Mouse (Mus musculus) heart, postnatal 0 days (tissue): Measurements from ENCODE around the gene Slc35f5. TPM values are rescaled to one million over a fixed set of nuclear protein-coding genes. Genes with fewer than 3 reads are reported as not detected.

Experiments used
- ATAC-seq: fragments of 200-750 bp; cut with Nextera tagmentation; 2 replicates; pipeline ENCODE4 v1.8.0; 2017; ENCODE audit warnings: low read depth, moderate number of reproducible peaks, moderate library complexity; ENCODE audit not compliant: insufficient read depth
- DNase-seq: peaks from one replicate; pipeline ENCODE4 v3.0.0-alpha.2; 2016; ENCODE audit warnings: low spot score
- H3K27ac ChIP-seq: fragments of 300-500 bp; sonication (generic); 2 replicates; pipeline ENCODE4 v1.5.1; 2014; ENCODE audit warnings: low read depth, mild to moderate bottlenecking
- H3K27me3 ChIP-seq: fragments of 300-500 bp; sonication (generic); 2 replicates; pipeline ENCODE4 v1.6.1; 2014; ENCODE audit warnings: low read length, mixed read lengths; ENCODE audit not compliant: control insufficient read depth, insufficient read depth
- H3K36me3 ChIP-seq: fragments of 300-500 bp; sonication (generic); replicated peaks from 2 replicates; pipeline ENCODE4 v1.6.1; 2014; ENCODE audit warnings: low read length, mixed read lengths; ENCODE audit not compliant: control insufficient read depth, insufficient read depth
- H3K4me1 ChIP-seq: fragments of 300-500 bp; sonication (generic); 2 replicates; pipeline ENCODE4 v1.6.1; 2014; ENCODE audit warnings: antibody characterized with exemption; ENCODE audit not compliant: control insufficient read depth, insufficient read depth
- H3K4me2 ChIP-seq: fragments of 300-500 bp; sonication (generic); 2 replicates; pipeline ENCODE4 v1.6.1; 2014; ENCODE audit warnings: low read depth, mild to moderate bottlenecking, low read length, moderate library complexity
- H3K4me3 ChIP-seq: fragments of 300-500 bp; sonication (generic); 2 replicates; pipeline ENCODE4 v1.5.1; 2014; ENCODE audit warnings: low read depth, low read length
- H3K9ac ChIP-seq: fragments of 300-500 bp; sonication (generic); replicated peaks from 2 replicates; pipeline ENCODE4 v1.6.1; 2014; ENCODE audit warnings: low read depth, low read length, mixed read lengths
- H3K9me3 ChIP-seq: fragments of 300-500 bp; sonication (generic); replicated peaks from 2 replicates; pipeline ENCODE4 v1.6.1; 2016; ENCODE audit warnings: low read length; ENCODE audit not compliant: control insufficient read depth
- CTCF ChIP-seq: IDR thresholded peaks from 2 replicates; pipeline ENCODE4 v1.5.1; 2016; ENCODE audit warnings: antibody characterized with exemption, control low read depth, low read depth
- EP300 ChIP-seq: IDR thresholded peaks from 2 replicates; pipeline ENCODE4 v1.6.1; 2016; ENCODE audit warnings: antibody characterized with exemption, low read depth
- WGBS: fragments of 180-500 bp; shearing (Covaris S2); extraction: QIAGEN DNeasy Blood & Tissue Kit; methylation state at CpG from one replicate; pipeline ENCODE4 v1.1.7; 2014; 5-methylcytosine and 5-hydroxymethylcytosine counted together
- polyA plus RNA-seq: library from polyadenylated mRNA; unstranded; fragments of >200 nt; fragmentation: Nextera tagmentation; extraction: Ambion mirVana; gene quantifications from 2 replicates; pipeline ENCODE4 v1.2.1, GENCODE M21; 2015
- total RNA-seq: library from RNA; depleted of rRNA; stranded (reverse); fragments of >200 nt; gene quantifications from 2 replicates; pipeline ENCODE4 v1.2.3, GENCODE M21; 2014; ENCODE audit warnings: low replicate concordance

The Slc35f5 gene
- total and polyA plus RNA-seq, 2 experiments from 2014 or later = 78.8 to 80.8 TPM

DNA sequence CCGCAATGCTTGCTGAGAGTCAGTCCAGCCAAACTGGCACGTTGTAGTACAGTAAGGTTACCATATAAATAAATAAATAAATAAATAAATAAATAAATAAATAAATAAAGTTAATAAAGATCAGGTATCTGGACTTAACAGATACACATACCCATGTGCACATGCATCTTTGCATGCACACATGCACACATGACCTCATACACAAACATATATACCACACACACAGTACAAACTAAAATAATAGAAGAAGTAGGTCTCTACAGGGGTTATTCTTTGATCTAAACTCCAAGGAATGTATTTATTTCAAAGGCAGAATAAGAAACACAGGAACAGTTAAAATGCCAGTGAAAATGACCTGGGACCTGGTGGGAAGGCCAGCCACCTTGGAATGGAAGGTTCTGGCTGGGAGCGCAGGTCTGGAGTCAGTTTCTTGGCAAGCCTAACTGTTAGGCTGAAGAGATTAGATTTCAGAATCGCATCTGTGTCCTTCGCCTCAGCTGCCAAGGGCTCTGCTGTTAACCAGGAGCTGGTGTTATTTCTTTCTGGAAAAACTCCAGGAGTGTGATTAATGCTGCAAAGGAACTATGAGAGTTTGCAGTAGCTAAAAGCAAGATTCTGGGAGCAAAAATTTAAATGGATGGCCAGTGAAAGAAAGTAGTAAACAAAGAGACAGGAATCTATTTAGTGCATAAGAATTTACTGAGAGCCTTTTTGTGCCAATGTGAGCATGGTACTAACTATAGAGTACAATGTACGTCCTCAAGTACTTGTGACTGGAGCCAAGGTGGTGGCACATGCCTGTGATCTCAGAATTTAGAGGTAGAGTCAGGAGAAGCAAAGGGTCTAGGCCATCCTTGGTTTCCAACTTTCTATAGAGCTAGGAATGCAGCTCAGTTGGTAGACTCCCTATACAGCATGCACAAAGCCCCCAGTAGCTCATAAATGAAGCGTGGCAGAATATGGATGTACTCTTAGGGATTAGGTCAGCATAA lies 18.1 kb upstream of the Slc35f5 start:
- H3K4me2 ChIP-seq = no peak overlapping the region
- H3K4me1 ChIP-seq = peaks cover 8% of the 10 kb centered on the region; the same call in 1 of the 2 replicates
- DNase-seq (peak; percentile 73), ATAC-seq (peak; percentile 83)
- 41% methylated on average over 7 of the region's 7 CpGs for WGBS
- peak overlapping the region; percentile 81 for H3K27ac ChIP-seq
- TF ChIP-seq CTCF (no peak), EP300 (0 out of 2 replicates have a peak, but pooled peaks have one; percentile 49)
- no peaks in the 10 kb centered on the region for H3K27me3 ChIP-seq
- no peaks in the 10 kb centered on the region for H3K9me3 ChIP-seq
- no peak overlapping the region for H3K4me3 ChIP-seq
- no peaks in the 10 kb centered on the region for H3K36me3 ChIP-seq
- H3K9ac ChIP-seq = no peak overlapping the region

DNA sequence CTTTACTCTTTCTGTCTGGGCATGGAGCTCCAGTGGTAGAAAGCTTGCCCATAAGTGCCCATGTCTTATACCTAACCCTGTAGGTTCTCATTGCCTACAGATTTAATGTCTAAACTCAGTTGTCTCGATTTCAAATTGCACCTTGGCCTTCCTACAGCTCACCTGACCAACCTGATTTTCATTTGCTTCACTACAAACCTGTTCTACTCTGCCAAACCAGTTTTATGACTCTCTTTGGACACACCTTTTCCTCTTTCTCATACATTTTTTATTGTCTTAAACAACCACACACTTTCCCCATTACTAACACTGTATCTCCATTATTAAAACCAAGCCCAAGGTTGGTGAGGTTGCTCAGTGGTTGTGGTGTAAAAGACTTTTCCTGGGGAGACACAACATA lies 10.5 kb upstream of the Slc35f5 start:
- no peaks in the 10 kb centered on the region for H3K36me3 ChIP-seq
- no peaks in the 10 kb centered on the region for H3K27me3 ChIP-seq
- no peak for ATAC-seq
- TF ChIP-seq CTCF (no peak), EP300 (no peak)
- no peak for DNase-seq
- H3K4me1 ChIP-seq = no peaks in the 10 kb centered on the region
- WGBS = 42% methylated on average over 1 of the region's 1 CpGs
- H3K9ac ChIP-seq = no peak overlapping the region
- no peak overlapping the region for H3K4me3 ChIP-seq
- no peak overlapping the region for H3K4me2 ChIP-seq
- H3K27ac ChIP-seq = no peak overlapping the region
- no peaks in the 10 kb centered on the region for H3K9me3 ChIP-seq

DNA sequence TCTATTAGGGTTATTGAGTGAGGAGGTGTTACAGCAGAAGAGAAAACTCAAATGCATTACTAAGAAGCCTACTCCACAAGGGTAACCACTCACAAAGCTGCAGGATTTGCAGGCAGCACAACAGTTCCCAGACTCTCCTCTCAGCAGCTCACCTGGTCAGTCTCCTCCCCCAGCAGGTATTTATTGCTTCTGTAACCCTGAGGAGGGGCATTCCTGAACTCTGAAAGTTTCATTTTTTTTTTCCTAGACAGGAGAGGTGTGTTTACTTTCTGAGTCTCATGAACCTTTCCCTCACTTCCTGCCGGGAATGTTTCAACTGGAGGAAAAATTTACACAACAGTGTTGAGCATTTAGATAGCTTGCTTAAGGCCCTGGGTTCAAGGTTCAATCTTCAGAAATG lies 10.0 kb upstream of the Slc35f5 start:
- TF ChIP-seq CTCF (no peak), EP300 (no peak)
- Histone ChIP-seq H3K27ac (no peak overlapping the region), H3K4me3 (no peak overlapping the region), H3K36me3 (no peaks in the 10 kb centered on the region), H3K9me3 (no peaks in the 10 kb centered on the region), H3K4me2 (no peak overlapping the region), H3K4me1 (no peaks in the 10 kb centered on the region), H3K9ac (no peak overlapping the region), H3K27me3 (no peaks in the 10 kb centered on the region)
- DNase-seq (no peak), ATAC-seq (no peak)
- WGBS = 68% methylated on average over 1 of the region's 1 CpGs

DNA sequence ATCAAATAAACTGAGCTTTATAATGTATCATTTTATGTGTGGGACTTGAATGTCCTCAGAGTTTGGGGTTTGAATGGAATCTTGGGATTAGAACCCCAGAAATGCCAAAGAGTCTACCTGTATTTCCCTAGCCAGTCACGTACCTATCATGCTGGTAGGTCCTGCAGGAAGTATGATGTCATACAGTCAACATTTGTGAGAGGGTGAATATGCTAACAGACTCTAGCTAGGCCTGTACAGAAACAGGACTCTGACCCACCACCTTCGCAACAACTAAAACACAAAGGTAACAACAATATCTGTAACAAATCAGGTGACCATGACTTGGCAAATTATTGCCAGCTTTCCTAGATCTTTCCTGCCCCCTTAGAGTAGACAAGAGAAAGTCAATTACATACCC lies 8.8 kb upstream of the Slc35f5 start:
- H3K9ac ChIP-seq = no peak overlapping the region
- no peak for DNase-seq
- ATAC-seq = no peak
- TF ChIP-seq CTCF (no peak), EP300 (no peak)
- WGBS = 79% methylated on average over 2 of the region's 2 CpGs
- H3K4me1 ChIP-seq = no peaks in the 10 kb centered on the region
- no peaks in the 10 kb centered on the region for H3K36me3 ChIP-seq
- H3K4me3 ChIP-seq = no peak overlapping the region
- H3K9me3 ChIP-seq = no peaks in the 10 kb centered on the region
- no peak overlapping the region for H3K4me2 ChIP-seq
- H3K27me3 ChIP-seq = no peaks in the 10 kb centered on the region
- no peak overlapping the region for H3K27ac ChIP-seq

DNA sequence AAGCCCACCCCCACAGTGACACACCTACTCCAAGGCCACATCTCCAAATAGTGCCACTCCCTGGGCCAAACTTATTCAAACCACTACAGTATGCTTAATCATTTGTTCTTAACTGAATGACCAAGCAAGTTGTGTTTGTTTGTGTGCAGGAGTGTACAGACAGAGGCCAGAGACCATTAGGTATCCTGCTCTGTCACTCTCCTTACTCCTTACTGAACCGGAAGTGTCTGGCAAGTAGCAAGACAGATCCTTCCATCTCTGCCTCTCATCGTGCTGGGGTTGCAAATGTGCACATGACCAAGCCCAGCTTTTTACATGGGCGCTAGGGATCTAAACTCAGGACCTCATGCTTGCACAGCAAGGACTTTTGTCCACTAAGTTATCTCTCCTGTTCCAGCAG lies 1.1 kb upstream of the Slc35f5 start:
- ATAC-seq (no peak), DNase-seq (no peak)
- peak overlapping the region; percentile 92 for H3K27ac ChIP-seq
- peaks cover 8% of the 10 kb centered on the region for H3K36me3 ChIP-seq
- peak overlapping the region; percentile 63; the same call in 1 of the 2 replicates for H3K4me2 ChIP-seq
- 64% methylated on average over 3 of the region's 3 CpGs for WGBS
- no peaks in the 10 kb centered on the region for H3K27me3 ChIP-seq
- H3K4me1 ChIP-seq = peaks cover 13% of the 10 kb centered on the region; the same call in 1 of the 2 replicates
- H3K4me3 ChIP-seq = no peak overlapping the region
- no peak overlapping the region for H3K9ac ChIP-seq
- no peaks in the 10 kb centered on the region for H3K9me3 ChIP-seq
- TF ChIP-seq EP300 (no peak), CTCF (no peak)
